ENCODE assay signal across 20 mouse cellular contexts in the genomic region with DNA sequence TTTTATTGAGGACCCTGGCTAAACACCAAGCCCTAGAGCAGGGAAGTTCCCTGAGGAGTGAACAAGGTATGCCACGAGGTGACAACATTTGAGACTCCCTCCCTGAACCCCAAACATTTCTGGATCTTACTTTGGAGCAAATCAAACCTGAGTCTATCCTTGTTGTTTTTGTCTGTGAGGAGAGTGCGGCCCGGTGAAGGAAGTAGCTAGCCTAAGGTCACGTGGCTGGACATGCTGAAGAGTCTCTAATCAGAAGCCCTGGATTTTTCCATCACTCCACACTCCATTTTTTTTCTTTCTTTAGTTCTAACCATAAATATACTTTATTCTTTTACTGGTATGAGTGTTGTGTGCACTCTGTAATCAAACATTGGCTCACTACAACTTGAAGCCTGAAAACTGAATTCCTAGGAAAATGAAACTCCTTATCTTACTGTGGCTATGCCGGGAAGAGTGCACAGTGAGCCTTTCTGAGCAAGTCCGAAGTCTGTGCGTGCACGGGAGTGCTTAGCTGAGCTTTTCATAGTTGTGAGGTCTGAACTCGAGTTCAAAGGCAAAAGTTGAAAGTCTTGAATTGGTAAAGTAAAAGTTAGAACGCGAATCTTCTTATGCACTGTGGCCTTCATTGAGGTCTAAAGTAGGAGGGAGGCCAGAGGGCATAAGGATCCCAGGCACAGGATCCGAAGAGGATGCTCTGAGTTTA. TPM values are rescaled to one million over a fixed set of nuclear protein-coding genes. Genes with fewer than 3 reads are reported as not detected.
DNase-seq lines count a peak whose midpoint lies in the region; ATAC-seq and TF ChIP-seq lines count a peak whose summit lies in the region.
"Had no signal": no experiment of that assay in that cellular context is flagged by ENCODE, and none has a peak within 500 bp of the region (broad histone marks: within the 10 kb centered on the region; RNA-seq: fewer than 3 reads in every experiment).

No protein-coding gene starts in this region.

- peak; percentile 79 for DNase-seq in kidney, adult 11 months
- no peak for DNase-seq in kidney, postnatal 4 days
- DNase-seq in kidney, adult 9 months: peak; percentile 88
- DNase-seq in liver, postnatal 0 days: no peak
- DNase-seq in spleen, postnatal 4 days (ENCODE audit: low spot score in 2 of 2): no peak
- no peak for DNase-seq in midbrain, embryonic 11.5 days (ENCODE audit: low spot score, missing footprints)
- no peak for DNase-seq in adrenal gland, adult 2 months
- DNase-seq: adrenal gland, postnatal 10 days; cerebellum, adult 18-20 months; gastrocnemius, postnatal 10 days; lung, adult 18-20 months; lung, postnatal 4 days; thymus, adult 18-20 months had no signal

- H3K27ac ChIP-seq in embryonic fibroblast, embryonic 13.5 days (ENCODE audit: insufficient read depth, low read length): peak overlapping the region; percentile 65; the same call in 1 of the 2 replicates
- H3K27ac ChIP-seq in liver, postnatal 0 days (ENCODE audit: low read depth): peak overlapping the region; percentile 80; the same call in 1 of the 2 replicates
- no peak overlapping the region for H3K27ac ChIP-seq in midbrain, embryonic 11.5 days (ENCODE audit: low read depth, low read length)
- H3K27ac ChIP-seq: embryonic facial prominence, embryonic 13.5 days; layer of hippocampus, adult 2 months; limb, embryonic 10.5 days; midbrain, embryonic 10.5 days; neural tube, embryonic 12.5 days had no signal

- no peak for TF ChIP-seq POLR2A in embryonic fibroblast, embryonic 13.5 days (IDR thresholded peaks at IDR 0.05; ENCODE audit: low read depth, low read length)

- H3K4me3 ChIP-seq in embryonic fibroblast, embryonic 13.5 days (ENCODE audit: insufficient read depth, low read length): no peak overlapping the region
- H3K4me3 ChIP-seq in liver, postnatal 0 days (ENCODE audit: low read depth, low read length): no peak overlapping the region
- no peak overlapping the region for H3K4me3 ChIP-seq in midbrain, embryonic 11.5 days (ENCODE audit: low read depth, low read length)
- H3K4me3 ChIP-seq: embryonic facial prominence, embryonic 13.5 days; layer of hippocampus, adult 2 months; limb, embryonic 10.5 days; midbrain, embryonic 10.5 days; neural tube, embryonic 12.5 days had no signal

- no peak overlapping the region for H3K9ac ChIP-seq in liver, postnatal 0 days (replicated peaks)
- H3K9ac ChIP-seq in midbrain, embryonic 11.5 days (ENCODE audit: low read length): no peak overlapping the region
- H3K9ac ChIP-seq: embryonic facial prominence, embryonic 13.5 days; neural tube, embryonic 12.5 days had no signal

- no peaks in the 10 kb centered on the region for H3K9me3 ChIP-seq in liver, postnatal 0 days (ENCODE audit: low read length)
- no peaks in the 10 kb centered on the region for H3K9me3 ChIP-seq in midbrain, embryonic 11.5 days (ENCODE audit: control insufficient read depth, low read length)
- H3K9me3 ChIP-seq: embryonic facial prominence, embryonic 13.5 days; limb, embryonic 10.5 days; midbrain, embryonic 10.5 days; neural tube, embryonic 12.5 days had no signal

- ATAC-seq in liver, postnatal 0 days: no peak
- ATAC-seq in midbrain, embryonic 11.5 days (ENCODE audit: low FRiP score): no peak
- ATAC-seq: hindbrain, embryonic 16.5 days had no signal

- no peak overlapping the region for H3K4me2 ChIP-seq in liver, postnatal 0 days (ENCODE audit: low read depth, low read length)
- H3K4me2 ChIP-seq in midbrain, embryonic 11.5 days: no peak overlapping the region
- H3K4me2 ChIP-seq: embryonic facial prominence, embryonic 13.5 days; neural tube, embryonic 12.5 days had no signal

- H3K4me1 ChIP-seq in embryonic fibroblast, embryonic 13.5 days (ENCODE audit: control insufficient read depth, insufficient read depth, low read length): peaks cover 13% of the 10 kb centered on the region
- peaks cover 19% of the 10 kb centered on the region for H3K4me1 ChIP-seq in liver, postnatal 0 days (ENCODE audit: insufficient read depth)
- no peaks in the 10 kb centered on the region for H3K4me1 ChIP-seq in midbrain, embryonic 11.5 days (ENCODE audit: control insufficient read depth, insufficient read depth, low read length)
- H3K4me1 ChIP-seq: embryonic facial prominence, embryonic 13.5 days; limb, embryonic 10.5 days; midbrain, embryonic 10.5 days; neural tube, embryonic 12.5 days had no signal

- TF ChIP-seq CTCF in embryonic fibroblast, embryonic 13.5 days (IDR thresholded peaks at IDR 0.05; ENCODE audit: borderline replicate concordance, insufficient read depth, low read length): no peak
- TF ChIP-seq CTCF in liver, postnatal 0 days (IDR thresholded peaks at IDR 0.05; ENCODE audit: low read depth): no peak

- 69% methylated on average over 12 of the region's 12 CpGs for WGBS in liver, postnatal 0 days (ENCODE audit: insufficient replicate concordance)
- 85% methylated on average over 12 of the region's 12 CpGs for WGBS in midbrain, embryonic 11.5 days

- no peaks in the 10 kb centered on the region for H3K27me3 ChIP-seq in liver, postnatal 0 days (ENCODE audit: insufficient read depth, low read length)
- no peaks in the 10 kb centered on the region for H3K27me3 ChIP-seq in midbrain, embryonic 11.5 days (ENCODE audit: control insufficient read depth, insufficient read depth, low read length)
- H3K27me3 ChIP-seq: embryonic facial prominence, embryonic 13.5 days; neural tube, embryonic 12.5 days had no signal

- no peaks in the 10 kb centered on the region for H3K36me3 ChIP-seq in liver, postnatal 0 days (replicated peaks; ENCODE audit: insufficient read depth, low read length)
- H3K36me3 ChIP-seq in midbrain, embryonic 11.5 days (ENCODE audit: control insufficient read depth, insufficient read depth, low read length): no peaks in the 10 kb centered on the region

- no peak for TF ChIP-seq EP300 in liver, postnatal 0 days (IDR thresholded peaks at IDR 0.05; ENCODE audit: low read depth)

RNA-seq across cellular contexts. Expression of a gene that starts 41.3 kb away (rescaled TPM):
- 35.4 and 37.2 TPM in 2 replicates for polyA plus RNA-seq in embryonic fibroblast, embryonic 13.5 days (2011; ENCODE audit: insufficient read length, low read depth, missing spikeins)
- polyA plus RNA-seq in liver, postnatal 0 days (2015; fragmentation: Nextera tagmentation; extraction: Ambion mirVana): 38.6 and 38.8 TPM in 2 replicates
- 35.5 and 36.7 TPM in 2 replicates for polyA plus RNA-seq in midbrain, embryonic 11.5 days (2014; fragmentation: Nextera tagmentation; extraction: Ambion mirVana)
- total RNA-seq in adrenal gland, adult 2 months (2021): 10 to 100 TPM; 64.2 to 90.6 TPM
- 17.0 and 19.2 TPM in 2 replicates for polyA plus RNA-seq in adrenal gland, adult 2 months (2012; rRNA removed)

Comparison
In these comparisons a context has a peak if more than half of its experiments do, and no peak if none do; other contexts are left out.
1. DNase-seq: peak in kidney, adult 11 months (single experiment) and kidney, adult 9 months (single experiment); none in kidney, postnatal 4 days (0 of 2), liver, postnatal 0 days (single experiment), spleen, postnatal 4 days (0 of 2), midbrain, embryonic 11.5 days (single experiment) and adrenal gland, adult 2 months (single experiment).